ENCODE assay signal across 8 mouse cellular contexts in genomic region chr15:82987014-82987731, GRCm38 (mm10). TPM values are rescaled to one million over a fixed set of nuclear protein-coding genes. Genes with fewer than 3 reads are reported as not detected.
DNase-seq lines count a peak whose midpoint lies in the region; ATAC-seq and TF ChIP-seq lines count a peak whose summit lies in the region.

No protein-coding gene starts in this region.

- peaks cover 15% of the 10 kb centered on the region for H3K4me1 ChIP-seq in cerebellum, adult 2 months (ENCODE audit: control insufficient read depth, insufficient read depth, low read length)
- H3K4me1 ChIP-seq in thymus, adult 2 months (replicated peaks; ENCODE audit: control insufficient read depth, insufficient read depth, low read length): peaks cover 24% of the 10 kb centered on the region
- H3K4me1 ChIP-seq in intestine, embryonic 14.5 days (replicated peaks; ENCODE audit: control insufficient read depth, insufficient read depth, low read length): peaks cover 36% of the 10 kb centered on the region
- H3K4me1 ChIP-seq in midbrain, embryonic 14.5 days (ENCODE audit: control insufficient read depth, insufficient read depth, low read length): peaks cover 75% of the 10 kb centered on the region

- H3K9ac ChIP-seq in intestine, embryonic 14.5 days (ENCODE audit: low read length): peak overlapping the region; percentile 42
- peak overlapping the region; percentile 57 for H3K9ac ChIP-seq in midbrain, embryonic 14.5 days (replicated peaks; ENCODE audit: low read length)

- WGBS in cerebellum, adult 2 months: 3% methylated on average over 38 of the region's 38 CpGs
- 4% methylated on average over 38 of the region's 38 CpGs for WGBS in thymus, adult 2 months
- WGBS in intestine, embryonic 14.5 days: 1% methylated on average over 38 of the region's 38 CpGs
- whole genome bisulfite sequencing in midbrain, embryonic 14.5 days: under 1% methylated on average over 38 of the region's 38 CpGs

- no peak; the same call in 1 of the 2 replicates for ATAC-seq in intestine, embryonic 14.5 days (replicated peaks; ENCODE audit: low FRiP score, low TSS enrichment, low read depth)
- ATAC-seq in midbrain, embryonic 14.5 days (ENCODE audit: low FRiP score, low TSS enrichment): no peak

- no peaks in the 10 kb centered on the region; the same call in 1 of the 2 replicates for H3K27me3 ChIP-seq in cerebellum, adult 2 months (ENCODE audit: control insufficient read depth, insufficient read depth, low read length)
- no peaks in the 10 kb centered on the region; the same call in 1 of the 2 replicates for H3K27me3 ChIP-seq in thymus, adult 2 months (ENCODE audit: control insufficient read depth, insufficient read depth, low read length)
- H3K27me3 ChIP-seq in intestine, embryonic 14.5 days (replicated peaks; ENCODE audit: control insufficient read depth, insufficient read depth, low read length): peaks cover 13% of the 10 kb centered on the region
- peaks cover 4% of the 10 kb centered on the region; the same call in 1 of the 2 replicates for H3K27me3 ChIP-seq in midbrain, embryonic 14.5 days (ENCODE audit: control insufficient read depth, insufficient read depth, low read length)

- no peaks in the 10 kb centered on the region for H3K36me3 ChIP-seq in thymus, adult 2 months (ENCODE audit: control insufficient read depth, insufficient read depth, low read length)
- no peaks in the 10 kb centered on the region for H3K36me3 ChIP-seq in intestine, embryonic 14.5 days (ENCODE audit: control insufficient read depth, insufficient read depth, low read length)
- no peaks in the 10 kb centered on the region for H3K36me3 ChIP-seq in midbrain, embryonic 14.5 days (ENCODE audit: control insufficient read depth, insufficient read depth, low read length)

- peak overlapping the region; percentile 97 for H3K4me2 ChIP-seq in intestine, embryonic 14.5 days (ENCODE audit: low read length)
- H3K4me2 ChIP-seq in midbrain, embryonic 14.5 days (ENCODE audit: low read length): peak overlapping the region; percentile 90

- DNase-seq in cerebellum, adult 2 months: peak in 1 of 2 experiments; percentile 39
- DNase-seq in cerebellum, adult 9-11 months: no peak
- no peak for DNase-seq in thymus, adult 2 months
- DNase-seq in thymus, postnatal 0 days (ENCODE audit: low spot score): no peak
- DNase-seq in intestine, embryonic 14.5 days (ENCODE audit: low spot score): no peak
- peak; percentile 58 for DNase-seq in midbrain, embryonic 14.5 days
- no peak for DNase-seq in retina, postnatal 1 day
- DNase-seq in ovary, postnatal 36 days (ENCODE audit: low spot score): no peak

- H3K27ac ChIP-seq in cerebellum, adult 2 months (ENCODE audit: insufficient read depth, low read length): no peak overlapping the region
- peak overlapping the region; percentile 7; the same call in 1 of the 2 replicates for H3K27ac ChIP-seq in thymus, adult 2 months (ENCODE audit: control insufficient read depth, insufficient read depth, low read length)
- no peak overlapping the region for H3K27ac ChIP-seq in intestine, embryonic 14.5 days (ENCODE audit: low read depth)
- H3K27ac ChIP-seq in midbrain, embryonic 14.5 days (replicated peaks; ENCODE audit: low read depth, low read length): peak overlapping the region; percentile 69

- no peaks in the 10 kb centered on the region for H3K9me3 ChIP-seq in intestine, embryonic 14.5 days (ENCODE audit: control insufficient read depth, low read length)
- H3K9me3 ChIP-seq in midbrain, embryonic 14.5 days (ENCODE audit: control insufficient read depth, low read length): no peaks in the 10 kb centered on the region

- TF ChIP-seq CTCF in cerebellum, adult 2 months (IDR thresholded peaks at IDR 0.05; ENCODE audit: borderline replicate concordance, insufficient read depth, low read depth, low read length): no peak
- TF ChIP-seq CTCF in thymus, adult 2 months (IDR thresholded peaks at IDR 0.05; ENCODE audit: borderline replicate concordance, control insufficient read depth, extremely low read depth, insufficient read depth, low read length, poor library complexity): no peak

- no peak for TF ChIP-seq POLR2A in cerebellum, adult 2 months (IDR thresholded peaks at IDR 0.05; ENCODE audit: borderline replicate concordance, insufficient read depth, low read length)
- TF ChIP-seq POLR2A in thymus, adult 2 months (IDR thresholded peaks at IDR 0.05; ENCODE audit: control insufficient read depth, extremely low read depth, insufficient read depth, low read length, poor library complexity): no peak

- peak overlapping the region; percentile 39 for H3K4me3 ChIP-seq in cerebellum, adult 2 months (replicated peaks; ENCODE audit: insufficient read depth, low read depth, low read length)
- peak overlapping the region; percentile 62 for H3K4me3 ChIP-seq in thymus, adult 2 months (ENCODE audit: control insufficient read depth, insufficient read depth, low read length)
- peak overlapping the region; percentile 46 for H3K4me3 ChIP-seq in intestine, embryonic 14.5 days (ENCODE audit: low read depth, low read length)
- peak overlapping the region; percentile 46 for H3K4me3 ChIP-seq in midbrain, embryonic 14.5 days (replicated peaks; ENCODE audit: low read depth, low read length)

RNA-seq across cellular contexts. Expression of gene Tcf20, which starts 0.5 kb away (rescaled TPM):
- polyA plus RNA-seq in cerebellum, adult 2 months (2012; rRNA removed): 25.0 and 25.8 TPM in 2 replicates
- 48.7 and 69.3 TPM in 2 replicates for polyA plus RNA-seq in thymus, adult 2 months (2012; rRNA removed)
- polyA plus RNA-seq in thymus, postnatal 0 days (2015; fragmentation: Nextera tagmentation; extraction: Ambion mirVana): 9.9 and 13.1 TPM in 2 replicates
- polyA plus RNA-seq in intestine, embryonic 14.5 days (2014; fragmentation: Nextera tagmentation; extraction: Ambion mirVana): 11.7 and 12.4 TPM in 2 replicates
- polyA plus RNA-seq in midbrain, embryonic 14.5 days (2014; fragmentation: Nextera tagmentation; extraction: Ambion mirVana): 17.8 and 18.0 TPM in 2 replicates

RNA-seq across cellular contexts. Expression of gene Nfam1, which starts 45.9 kb away (rescaled TPM):
- polyA plus RNA-seq in cerebellum, adult 2 months (2012; rRNA removed): 0.67 and 0.80 TPM in 2 replicates
- polyA plus RNA-seq in thymus, adult 2 months (2012; rRNA removed): 8.1 and 9.8 TPM in 2 replicates
- polyA plus RNA-seq in thymus, postnatal 0 days (2015; fragmentation: Nextera tagmentation; extraction: Ambion mirVana): 3.2 and 3.6 TPM in 2 replicates
- polyA plus RNA-seq in intestine, embryonic 14.5 days (2014; fragmentation: Nextera tagmentation; extraction: Ambion mirVana): 3.6 and 3.7 TPM in 2 replicates
- polyA plus RNA-seq in midbrain, embryonic 14.5 days (2014; fragmentation: Nextera tagmentation; extraction: Ambion mirVana): 1.2 and 2.9 TPM in 2 replicates

Comparison
In these comparisons a context has a peak if more than half of its experiments do, and no peak if none do; other contexts are left out.
1. H3K27ac ChIP-seq: peak in thymus, adult 2 months (single experiment) and midbrain, embryonic 14.5 days (single experiment); none in cerebellum, adult 2 months (single experiment) and intestine, embryonic 14.5 days (single experiment).
2. Peak in every context shown above with its lines, with median percentiles within 50 percentile points of each other: H3K4me3 ChIP-seq.